Mouse (Mus musculus) gonadal fat pad, adult 2 months (tissue): Measurements from ENCODE around the gene Strbp. TPM values are rescaled to one million over a fixed set of nuclear protein-coding genes. Genes with fewer than 3 reads are reported as not detected.

ENCODE experiments used
- DNase-seq: peaks from one replicate; pipeline ENCODE4 v3.0.0-alpha.2; 2012; ENCODE audit warnings: low read depth
- polyA plus RNA-seq: library from polyadenylated mRNA; depleted of rRNA; stranded (reverse); fragments of >200 nt; gene quantifications from 2 replicates; pipeline ENCODE4 v1.2.3, GENCODE M21; 2012

The Strbp gene
- polyA plus RNA-seq, 1 experiment, result 4.4 TPM

DNA sequence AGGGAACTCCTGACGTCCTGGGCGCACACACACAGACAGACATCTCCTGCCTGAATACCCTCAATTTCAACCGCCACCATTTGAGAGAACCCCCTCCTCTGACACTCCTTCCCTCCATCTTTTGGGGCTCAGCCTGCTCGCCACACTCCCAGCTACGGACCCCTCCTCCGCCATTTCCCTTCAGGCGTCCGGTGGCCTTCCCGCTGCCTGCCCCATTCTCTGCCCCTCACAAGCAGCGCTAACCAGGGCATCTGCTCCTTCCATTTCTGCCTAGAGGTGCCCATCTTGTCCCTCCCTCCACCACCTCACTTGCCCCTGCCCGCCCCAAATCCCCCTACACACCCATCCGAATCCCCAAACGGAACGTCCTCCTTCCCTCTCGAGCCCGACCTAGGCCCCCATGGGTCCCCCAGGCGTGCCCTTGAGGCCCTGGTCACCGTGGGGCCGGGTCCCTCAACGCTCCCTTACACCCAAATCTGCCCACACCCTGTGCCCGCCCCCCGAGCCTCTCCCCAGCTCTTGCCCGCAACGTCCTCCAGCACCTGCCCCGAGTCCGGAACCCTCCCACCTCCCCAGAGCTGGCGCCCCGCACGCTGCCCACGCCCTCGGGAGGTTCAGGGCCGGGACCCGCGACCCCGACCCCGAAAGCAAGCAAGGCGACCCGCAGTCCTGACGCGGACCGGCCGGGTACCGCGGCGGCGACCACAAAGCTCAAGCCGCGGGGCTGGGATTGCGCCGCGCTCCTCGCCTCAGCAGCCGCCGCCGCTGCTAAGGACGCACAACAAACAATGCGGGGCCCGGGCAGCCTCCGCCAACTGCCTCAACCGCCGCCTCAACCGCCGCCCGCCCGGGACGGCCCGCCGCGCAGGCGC, 1.1 kb downstream of the Strbp start:
- no peak for DNase-seq

DNA sequence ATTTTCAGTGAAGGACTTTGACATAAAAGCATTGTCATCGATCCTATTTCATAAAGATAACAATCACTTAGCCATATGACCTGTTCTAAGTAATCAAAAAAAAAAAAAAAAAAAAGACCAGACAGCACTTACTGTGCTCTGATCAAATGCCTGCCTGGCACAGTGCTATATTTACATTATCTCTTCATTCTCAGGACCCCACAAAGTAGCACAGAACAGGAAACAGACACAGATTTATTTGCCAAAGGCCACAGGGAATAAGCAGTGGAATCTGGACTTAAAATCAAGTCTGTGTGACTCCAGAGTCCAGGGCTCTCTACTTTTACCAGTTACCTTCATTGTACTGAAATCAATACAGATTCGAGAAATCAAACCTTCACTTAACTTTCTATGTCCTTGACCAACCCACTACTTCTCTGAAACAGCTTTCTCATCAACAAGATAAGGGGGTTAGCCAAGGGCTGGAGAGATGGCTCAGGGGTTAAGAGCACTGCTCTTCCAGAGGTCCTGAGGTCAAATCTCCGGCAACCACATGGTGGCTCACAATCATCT, 14.5 kb downstream of the Strbp start:
- no peak for DNase-seq

DNA sequence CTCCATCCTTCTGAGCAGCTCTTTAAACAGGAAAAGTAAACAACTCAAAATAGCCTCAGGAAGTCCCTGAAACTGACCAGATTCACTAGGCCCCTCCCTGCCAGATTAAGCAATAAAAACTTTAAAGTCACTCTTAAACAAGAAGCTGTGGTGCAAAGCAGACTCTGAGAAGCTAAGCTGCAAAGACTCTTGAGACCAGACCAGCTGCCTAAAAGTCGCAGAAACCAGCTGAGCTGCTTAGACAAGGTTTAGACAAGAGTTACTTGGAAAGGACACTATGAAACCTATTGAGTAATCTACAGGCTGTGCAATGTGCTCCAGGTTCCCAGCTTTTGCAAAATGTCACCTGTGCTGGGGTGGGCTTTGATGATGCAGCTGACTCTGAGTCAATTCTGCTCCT, 16.6 kb downstream of the Strbp start:
- DNase-seq, result peak; percentile 70

DNA sequence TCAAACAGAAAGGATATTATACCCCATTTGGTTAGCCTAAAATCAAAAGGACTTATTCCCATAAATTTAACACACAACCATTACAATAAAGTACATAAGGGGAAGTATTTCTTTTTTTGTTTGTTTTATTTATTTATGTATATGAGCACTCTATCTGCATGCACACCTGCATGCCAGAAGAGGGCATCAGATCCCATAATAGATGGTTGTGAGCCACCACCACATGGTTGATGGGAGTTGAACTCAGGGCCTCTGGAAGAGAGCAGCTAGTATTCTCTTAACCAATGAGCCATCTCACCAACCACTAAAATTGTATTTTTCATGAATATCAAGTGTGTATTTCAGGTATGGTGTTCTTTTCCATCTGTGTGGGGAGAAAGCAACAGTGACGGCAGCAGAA, 18.8 kb downstream of the Strbp start:
- no peak for DNase-seq

DNA sequence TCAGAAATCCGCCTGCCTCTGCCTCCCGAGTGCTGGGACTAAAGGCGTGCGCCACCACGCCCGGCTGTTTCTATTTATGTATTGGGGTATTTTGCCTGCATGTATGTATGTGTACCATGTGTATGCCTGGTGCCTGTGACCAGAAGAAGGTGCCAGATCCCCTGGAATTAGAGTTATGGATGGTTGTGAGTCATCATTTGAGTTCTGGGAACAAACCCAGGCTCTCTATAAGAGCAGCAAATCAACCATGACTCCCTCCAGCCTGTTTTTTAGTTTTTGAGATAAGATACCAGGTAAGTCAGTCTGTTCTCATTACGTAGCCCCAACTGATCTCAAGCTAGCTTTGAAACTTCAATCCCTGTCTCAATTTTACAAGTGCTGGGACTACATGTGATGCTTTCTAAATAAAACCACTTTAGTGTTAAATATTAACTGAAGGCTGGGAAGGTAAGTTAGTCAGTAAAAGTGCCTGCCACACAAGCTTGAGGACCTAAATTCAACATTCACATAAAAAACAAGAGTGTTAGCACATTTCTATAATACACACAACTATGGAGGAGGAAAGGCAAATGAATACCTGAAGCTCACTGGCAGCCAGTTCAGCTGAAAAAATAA, 21.4 kb downstream of the Strbp start:
- no peak for DNase-seq

DNA sequence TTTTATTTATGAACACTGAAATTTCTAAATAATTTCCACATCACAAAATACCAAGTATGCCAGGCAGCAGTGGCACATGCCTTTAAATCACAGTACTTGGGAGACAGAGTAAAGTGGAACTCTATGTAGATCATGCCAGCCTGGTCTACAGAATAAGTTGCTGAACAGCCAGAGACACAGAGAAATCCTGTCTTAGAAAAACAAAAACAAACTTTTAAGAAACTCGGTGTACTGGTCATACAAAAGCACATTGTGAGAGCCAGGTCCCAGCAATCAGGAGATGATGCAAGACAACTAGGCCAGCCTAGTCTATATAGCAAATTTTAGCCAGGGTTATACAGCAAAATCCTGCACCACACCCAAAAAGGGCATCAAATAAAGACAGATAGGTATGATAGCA, 52.6 kb downstream of the Strbp start:
- peak; percentile 8 for DNase-seq

DNA sequence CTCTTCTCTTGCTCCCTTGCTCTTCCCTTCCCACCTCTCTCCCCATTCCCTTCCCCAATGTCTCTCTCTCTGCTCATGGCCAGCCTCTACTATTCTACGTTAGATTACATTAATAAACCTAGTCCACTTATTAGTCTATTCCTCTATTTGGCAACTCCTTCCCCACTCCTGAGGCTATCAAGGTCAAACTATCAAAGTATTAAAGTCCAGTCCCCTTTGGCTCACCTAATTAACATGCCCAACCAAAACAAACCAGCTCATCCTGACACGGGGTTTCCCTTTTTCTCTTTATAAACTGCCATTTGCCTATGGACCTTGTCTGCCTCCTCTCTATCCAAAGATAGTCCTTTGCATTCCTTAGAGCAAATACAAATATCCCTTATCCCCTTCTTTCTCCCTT, 54.1 kb downstream of the Strbp start:
- DNase-seq, result no peak

DNA sequence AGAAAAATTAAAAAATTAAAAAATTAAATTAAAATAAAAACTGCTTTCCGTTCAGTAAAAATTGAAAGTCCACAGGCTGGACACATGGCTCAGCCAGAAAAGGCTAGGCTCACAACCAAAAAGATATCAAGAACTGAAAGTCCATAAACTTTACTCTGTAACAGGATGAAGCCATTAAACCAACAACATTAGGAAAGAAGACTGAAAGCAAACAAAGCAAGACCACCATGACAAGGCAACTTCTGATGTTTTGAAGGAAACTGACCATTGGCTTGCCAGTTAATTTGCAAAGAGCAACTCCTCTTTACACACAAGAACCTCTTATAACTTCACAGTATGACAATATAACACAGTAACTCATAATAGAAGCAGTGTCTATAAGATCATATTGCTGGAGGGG, 54.7 kb downstream of the Strbp start:
- DNase-seq, result no peak

DNA sequence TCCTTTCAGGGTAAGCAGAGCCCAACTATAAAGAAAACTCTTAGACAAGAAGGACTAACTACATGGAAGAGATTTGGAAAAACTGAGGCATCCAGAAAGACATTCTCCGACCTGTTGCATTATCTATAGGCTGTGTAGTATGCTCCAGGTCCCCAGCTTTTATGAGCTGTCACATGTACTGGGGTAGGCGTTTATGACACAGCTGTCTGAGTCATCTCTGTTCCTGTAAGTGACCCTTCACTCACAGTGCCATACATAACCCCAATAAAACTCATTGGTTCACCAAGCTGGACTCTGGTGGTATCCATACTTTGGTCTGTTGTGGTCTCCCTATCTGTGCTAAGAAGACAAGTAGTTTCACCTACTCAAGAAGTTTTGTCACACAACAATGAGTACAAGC, 80.3 kb downstream of the Strbp start:
- no peak for DNase-seq

DNA sequence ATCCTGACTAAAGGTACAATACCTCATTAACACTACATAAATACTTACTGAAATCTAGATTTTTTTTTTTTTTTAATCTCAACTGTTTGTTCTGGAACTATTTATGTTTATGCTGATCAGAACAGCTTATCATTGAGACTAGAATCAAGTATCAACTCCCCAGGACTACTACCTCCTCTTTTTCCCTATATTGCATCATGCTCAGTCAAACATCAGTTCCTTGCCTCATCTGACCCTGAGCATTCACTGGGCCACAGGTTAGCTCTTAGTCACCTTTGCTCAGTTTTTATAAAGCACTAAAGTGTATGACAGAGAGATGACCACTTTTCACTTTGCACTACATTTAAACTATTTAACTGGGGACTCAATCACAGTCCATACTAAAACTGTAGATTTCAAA, 115.7 kb downstream of the Strbp start:
- DNase-seq, result peak; percentile 14

DNA sequence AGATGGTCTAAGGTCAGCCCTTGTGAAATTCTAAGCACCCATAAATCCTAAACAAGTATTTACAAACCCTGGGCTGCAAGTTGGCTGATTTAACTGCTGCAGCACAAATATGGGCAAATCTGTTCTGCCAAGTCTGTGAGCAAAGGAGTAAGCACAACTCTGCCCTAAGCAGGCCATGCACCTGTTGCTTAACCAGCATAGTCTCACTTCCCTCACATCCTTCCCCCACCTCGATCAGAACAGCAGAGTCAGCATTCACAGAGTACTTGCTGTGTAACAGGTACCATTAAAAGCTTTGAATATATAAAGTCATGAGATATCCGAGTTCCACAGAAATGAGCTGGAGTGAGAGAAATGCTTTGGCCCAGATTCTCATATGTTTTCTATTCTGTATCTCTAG, 125.5 kb downstream of the Strbp start:
- no peak for DNase-seq

DNA sequence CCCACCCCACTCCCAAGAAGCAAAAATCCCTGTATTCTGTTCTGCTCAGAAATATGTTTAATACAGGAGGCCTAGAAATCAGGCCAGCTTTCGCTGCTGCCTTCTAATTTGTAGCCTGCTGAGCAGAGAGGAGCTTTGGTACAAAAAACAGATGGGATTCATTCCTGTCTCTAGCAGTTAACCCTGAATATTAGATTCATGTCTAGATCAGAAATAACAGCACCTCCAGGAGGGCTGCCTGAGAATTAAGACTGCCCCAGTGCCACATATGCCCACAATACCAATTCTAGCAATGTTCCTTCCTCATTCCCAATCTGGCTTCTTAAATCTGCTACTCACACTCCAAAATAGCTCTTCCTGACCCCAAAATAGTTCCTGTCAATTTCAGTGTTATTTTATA, 127.0 kb downstream of the Strbp start:
- no peak for DNase-seq

DNA sequence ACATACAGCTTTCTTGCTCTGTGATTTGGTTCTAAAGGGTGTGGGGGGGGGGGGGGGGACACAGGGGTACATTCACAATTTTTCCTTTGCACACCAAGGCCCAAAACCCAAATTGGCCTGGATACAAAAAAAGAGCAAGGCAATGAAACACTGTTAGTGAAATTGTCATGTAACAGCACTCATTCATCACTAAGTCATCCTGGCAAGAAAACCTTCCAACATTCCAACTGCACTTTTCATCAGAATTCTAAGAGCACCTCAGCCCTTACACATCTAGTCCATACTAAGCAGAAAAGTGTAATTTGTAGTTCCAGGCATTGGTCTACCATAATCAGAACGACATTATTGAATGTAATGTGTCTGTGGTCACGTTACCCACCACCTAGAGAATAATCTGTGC, 131.5 kb downstream of the Strbp start:
- no peak for DNase-seq

DNA sequence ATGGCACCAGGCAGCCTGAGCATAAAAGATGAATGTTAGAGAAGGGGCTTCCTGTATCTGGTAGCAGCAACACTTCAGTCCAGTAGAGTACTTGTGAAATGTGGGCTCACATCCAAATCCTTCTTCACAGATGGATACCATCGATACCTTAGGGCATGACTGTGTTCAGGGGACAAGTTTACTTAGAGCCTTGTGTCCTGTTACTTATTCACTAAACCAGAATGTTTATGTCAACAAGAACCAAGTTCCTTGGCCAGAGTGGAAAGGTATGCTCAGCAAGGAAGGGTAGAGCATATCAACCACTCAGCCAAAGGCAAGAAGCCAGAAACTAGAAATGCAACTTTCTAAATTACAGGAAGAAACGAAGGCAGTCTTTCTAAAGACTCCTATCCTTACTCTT, 133.0 kb downstream of the Strbp start:
- no peak for DNase-seq

DNA sequence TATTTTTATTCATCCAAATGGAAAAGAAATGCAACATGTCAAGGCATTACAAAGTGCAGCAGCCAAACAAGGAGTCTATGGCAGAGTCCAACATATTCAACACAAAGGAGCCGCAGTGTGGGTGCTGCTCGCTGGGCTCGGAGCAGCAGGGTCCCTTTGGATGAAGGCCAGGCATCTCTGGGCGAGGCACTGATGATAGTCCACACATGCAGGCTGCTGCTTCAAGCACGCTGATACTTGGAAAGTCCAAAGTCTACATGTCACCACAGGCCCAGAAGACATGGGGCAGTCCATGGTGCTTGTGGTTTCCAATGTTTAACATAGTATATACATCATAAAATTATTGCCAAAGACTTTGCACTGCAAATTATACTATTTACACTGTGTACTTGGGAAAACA, 133.8 kb downstream of the Strbp start:
- DNase-seq, result no peak

DNA sequence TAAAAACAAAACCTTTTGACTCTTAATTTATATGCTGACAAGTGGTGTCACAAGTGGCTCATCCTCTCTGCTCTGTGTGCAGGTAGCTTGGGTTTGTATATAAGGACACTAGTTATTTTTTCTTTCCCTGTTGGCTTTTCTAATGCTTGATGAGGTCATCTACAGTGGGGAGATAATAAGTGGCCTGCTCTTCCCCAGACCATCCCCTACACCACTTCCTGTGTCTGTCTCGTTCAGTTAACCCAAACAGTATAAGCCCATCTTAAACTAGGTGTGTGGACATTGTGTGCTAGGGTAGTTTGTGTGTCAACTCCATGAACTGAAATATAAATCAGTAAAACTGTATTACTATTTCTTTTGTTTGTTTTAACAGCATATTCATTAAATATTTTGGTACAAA, 137.6 kb downstream of the Strbp start:
- no peak for DNase-seq

DNA sequence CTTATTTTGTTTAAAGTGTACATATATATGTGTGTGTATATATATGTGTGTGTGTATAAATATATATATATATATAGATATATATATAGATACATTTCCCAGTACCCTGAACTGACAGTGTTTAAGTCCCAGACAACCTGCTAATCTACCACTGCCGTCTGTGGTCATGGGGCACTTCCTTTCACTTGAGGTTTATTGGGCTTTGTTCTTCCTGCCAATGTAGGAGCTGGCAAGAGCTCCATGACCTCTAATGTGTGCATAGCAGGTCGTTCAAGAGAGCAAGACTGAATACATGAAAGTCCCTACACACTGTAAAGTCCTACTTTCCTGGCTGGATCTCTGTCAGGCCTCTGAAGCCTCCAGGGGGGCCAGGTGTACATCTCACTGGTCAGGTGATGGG, 138.1 kb downstream of the Strbp start:
- DNase-seq, result no peak

DNA sequence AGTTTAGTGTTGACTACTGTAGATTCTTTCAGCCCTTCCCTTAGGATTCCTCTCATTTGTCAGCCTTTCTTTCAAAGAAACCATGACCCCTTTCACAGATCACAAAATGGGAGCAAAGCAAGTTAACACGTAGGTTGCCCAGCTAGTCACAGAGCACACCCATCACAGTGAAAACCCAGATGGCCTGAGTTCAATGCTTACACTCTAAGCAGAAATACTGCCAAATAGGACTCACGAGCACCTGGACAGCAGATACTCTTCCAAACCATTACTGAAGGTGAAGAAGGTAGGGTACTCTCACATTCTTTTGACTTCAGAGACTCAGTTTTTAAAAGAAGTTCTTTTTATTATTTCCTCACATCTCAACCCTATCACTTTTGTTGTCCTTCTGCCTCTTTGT, 147.3 kb downstream of the Strbp start:
- DNase-seq, result no peak

DNA sequence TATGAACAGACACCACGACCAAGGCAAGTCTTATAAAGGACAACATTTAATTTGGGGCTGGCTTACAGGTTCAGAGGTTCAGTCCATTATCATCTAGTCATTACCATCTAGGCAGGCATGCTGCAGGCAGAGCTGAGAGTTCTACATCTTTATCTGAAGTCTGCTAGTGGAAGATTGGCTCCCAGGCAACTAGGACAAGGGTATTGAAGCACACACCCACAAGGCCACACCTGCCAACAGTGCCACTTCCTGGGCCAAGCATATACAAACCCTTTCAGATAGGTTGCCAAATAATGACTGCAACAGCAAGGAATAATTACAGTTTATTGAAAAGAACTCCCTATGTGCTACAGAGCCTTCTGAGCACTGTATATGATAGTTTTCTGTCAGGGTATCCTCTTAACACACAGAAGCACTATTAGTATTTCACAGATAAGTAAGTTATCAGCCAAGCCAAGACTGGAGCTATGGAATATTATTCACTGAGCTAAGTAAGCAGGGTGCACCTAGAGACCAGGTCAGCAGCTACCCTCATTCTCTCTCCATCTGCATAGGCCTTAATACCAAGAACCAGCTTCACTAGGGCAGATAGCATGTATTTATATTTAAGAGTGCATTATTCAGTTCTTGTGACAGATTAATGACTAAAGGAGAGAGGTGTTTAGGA, 154.2 kb downstream of the Strbp start:
- no peak for DNase-seq

DNA sequence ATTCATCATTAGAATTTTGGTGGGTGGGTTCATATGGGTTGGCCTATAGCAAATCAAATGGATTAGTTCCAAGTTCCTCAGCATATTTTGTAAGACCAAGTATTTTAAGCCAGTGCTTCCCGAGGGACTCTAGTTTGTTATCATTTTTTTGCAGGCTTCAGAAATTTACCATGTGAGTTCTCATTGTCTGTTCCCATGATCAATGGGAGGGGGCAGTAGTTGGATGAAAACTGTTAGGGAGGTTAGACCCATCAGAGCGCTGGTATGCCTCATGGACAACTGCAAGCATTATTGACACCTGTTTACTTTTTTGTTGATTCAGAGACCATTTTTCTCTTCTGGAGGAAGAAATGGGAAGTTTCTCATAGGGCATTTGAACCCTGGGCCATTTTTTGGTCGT, 172.0 kb downstream of the Strbp start:
- no peak for DNase-seq

DNA sequence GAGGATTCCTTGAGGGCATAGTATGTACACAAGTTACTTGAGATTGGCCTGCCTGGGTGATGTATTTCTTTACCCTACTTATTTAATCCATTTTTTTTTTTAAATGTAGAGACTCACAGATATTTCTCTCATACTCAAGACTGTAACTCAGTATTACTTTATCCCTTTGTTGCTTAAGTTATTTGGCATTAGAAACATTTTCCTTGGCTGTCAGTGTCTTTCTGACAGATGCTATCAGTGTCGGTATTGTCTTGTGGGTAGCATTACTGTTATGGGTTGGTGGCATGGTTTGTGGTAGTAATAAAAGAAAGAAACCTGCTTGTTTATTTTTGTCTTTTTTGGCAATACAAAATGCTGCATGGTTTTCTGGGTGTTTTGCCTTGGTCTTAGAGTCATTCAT, 172.9 kb downstream of the Strbp start:
- DNase-seq, result peak; percentile 90

DNA sequence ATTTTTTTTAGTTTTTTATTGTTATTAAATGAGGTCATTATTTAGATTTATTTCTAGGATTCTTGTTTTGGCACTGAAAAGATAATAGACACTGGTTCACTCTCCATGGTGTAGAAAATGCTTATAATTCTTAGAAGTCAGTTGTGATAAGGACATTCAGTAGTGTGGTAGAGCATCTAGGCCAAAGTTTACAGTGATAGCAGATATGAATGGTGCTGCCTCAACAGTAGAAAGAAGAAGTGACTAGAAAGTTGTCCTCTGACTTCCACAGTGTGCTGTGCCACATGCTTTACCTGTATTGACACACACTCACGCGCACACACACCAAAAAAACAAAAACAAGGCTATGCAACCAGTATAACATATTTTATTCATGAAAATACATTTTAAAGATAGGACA, 174.3 kb downstream of the Strbp start:
- no peak for DNase-seq

DNA sequence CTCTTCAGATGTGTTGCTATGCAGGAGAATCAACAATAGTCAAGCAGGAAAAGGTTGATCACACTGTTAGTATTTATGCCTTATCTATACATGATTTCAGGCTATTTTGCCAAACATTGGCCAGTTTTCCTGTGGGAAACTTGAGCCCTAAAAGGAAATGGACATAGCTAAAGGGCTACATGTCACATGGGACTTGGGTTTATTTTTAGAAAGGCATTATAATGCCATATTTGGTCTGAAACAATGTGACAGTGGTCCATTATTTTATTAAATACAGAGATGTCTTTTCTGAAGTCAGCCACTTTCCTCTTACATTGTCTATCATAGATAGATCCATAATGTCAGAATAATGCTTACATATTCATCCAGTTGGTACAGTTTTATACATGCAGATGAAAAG, 176.1 kb downstream of the Strbp start:
- DNase-seq, result no peak
